Mouse (Mus musculus) forebrain, embryonic 11.5 days (tissue): ENCODE measurements at regions not wholly inside any gene's neighbourhood (a gene's known extent, or its start where the extent isn't known, plus 50 kb on each side); places are given as distances from the start of the nearest gene placed in this dataset.

ENCODE experiments used
- ATAC-seq: fragments of 200-750 bp; cut with Nextera tagmentation; replicated peaks from 2 replicates; pipeline ENCODE4 v1.8.0; 2017; ENCODE audit warnings: moderate TSS enrichment; ENCODE audit not compliant: low FRiP score
- DNase-seq: peaks from one replicate; pipeline ENCODE4 v3.0.0-alpha.2; 2017; ENCODE audit warnings: low spot score
- H3K27ac ChIP-seq: fragments of 300-500 bp; sonication (generic); 2 replicates; pipeline ENCODE4 v1.5.1; 2014; ENCODE audit warnings: low read depth, low read length
- H3K27me3 ChIP-seq: fragments of 300-500 bp; sonication (generic); 2 replicates; pipeline ENCODE4 v1.6.1; 2014; ENCODE audit warnings: mild to moderate bottlenecking, low read length, mixed read lengths; ENCODE audit not compliant: control insufficient read depth, insufficient read depth
- H3K36me3 ChIP-seq: fragments of 300-500 bp; sonication (generic); 2 replicates; pipeline ENCODE4 v1.6.1; 2014; ENCODE audit warnings: mild to moderate bottlenecking, low read length, moderate library complexity, mixed read lengths; ENCODE audit not compliant: control insufficient read depth, insufficient read depth
- H3K4me1 ChIP-seq: fragments of 300-500 bp; sonication (generic); replicated peaks from 2 replicates; pipeline ENCODE4 v1.6.1; 2014; ENCODE audit warnings: low read length, mixed read lengths; ENCODE audit not compliant: control insufficient read depth, insufficient read depth
- H3K4me2 ChIP-seq: fragments of 300-500 bp; sonication (generic); 2 replicates; pipeline ENCODE4 v1.6.1; 2014; ENCODE audit warnings: low read depth, mild to moderate bottlenecking, low read length, moderate library complexity, mixed read lengths; ENCODE audit not compliant: severe bottlenecking
- H3K4me3 ChIP-seq: fragments of 300-500 bp; sonication (generic); 2 replicates; pipeline ENCODE4 v1.5.1; 2014; ENCODE audit warnings: low read depth, low read length
- H3K9ac ChIP-seq: fragments of 300-500 bp; sonication (generic); 2 replicates; pipeline ENCODE4 v1.6.1; 2014; ENCODE audit warnings: low read length
- H3K9me3 ChIP-seq: fragments of 300-500 bp; sonication (generic); 2 replicates; pipeline ENCODE4 v1.6.1; 2016; ENCODE audit warnings: low read length, mixed read lengths; ENCODE audit not compliant: control insufficient read depth
- WGBS: fragments of 180-500 bp; shearing (Covaris S2); extraction: QIAGEN DNeasy Blood & Tissue Kit; methylation state at CpG from one replicate; pipeline ENCODE4 v1.1.7; 2014; 5-methylcytosine and 5-hydroxymethylcytosine counted together

- H3K36me3 ChIP-seq = no peaks in the 10 kb centered on the region
These were observed 166.5 kb downstream of the Smarca1 start for GRCm38 (mm10) chrX:47726285-47726684.

DNA sequence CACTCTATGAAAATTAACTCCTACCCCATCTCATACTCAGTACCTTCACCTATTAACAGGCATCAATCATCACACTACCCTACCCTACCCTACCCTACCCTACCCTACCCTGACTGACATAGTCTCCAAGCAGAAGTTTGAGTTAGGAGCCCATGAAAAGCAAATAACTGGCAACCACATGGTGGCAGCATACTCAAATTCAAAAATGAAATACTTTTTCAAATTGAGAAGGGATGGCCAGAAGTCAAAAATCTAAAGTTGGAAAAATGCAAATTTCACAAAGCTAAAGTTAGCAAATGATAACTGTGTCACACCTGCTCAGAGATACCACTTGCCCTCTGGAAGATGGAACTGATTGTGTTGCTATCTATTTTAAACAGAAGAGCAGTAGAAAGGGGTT, 189.7 kb downstream of the Smarca1 start:
- no peaks in the 10 kb centered on the region for H3K4me1 ChIP-seq
- H3K27me3 ChIP-seq = no peaks in the 10 kb centered on the region
- DNase-seq (no peak), ATAC-seq (no peak)
- H3K9ac ChIP-seq = no peak overlapping the region
- no peak overlapping the region for H3K4me3 ChIP-seq
- H3K36me3 ChIP-seq = no peaks in the 10 kb centered on the region
- no peak overlapping the region for H3K27ac ChIP-seq
- no peak overlapping the region for H3K4me2 ChIP-seq
- H3K9me3 ChIP-seq = no peaks in the 10 kb centered on the region

More at GRCm38 (mm10) chrX:47726285-47726684, 166.5 kb downstream of the Smarca1 start:
- Histone ChIP-seq H3K9me3 (no peaks in the 10 kb centered on the region), H3K4me1 (no peaks in the 10 kb centered on the region), H3K27me3 (no peaks in the 10 kb centered on the region), H3K9ac (no peak overlapping the region), H3K27ac (no peak overlapping the region), H3K4me3 (no peak overlapping the region), H3K4me2 (no peak overlapping the region)
- WGBS = 83% methylated on average over 2 of the region's 2 CpGs
- DNase-seq (no peak), ATAC-seq (no peak)

GRCm38 (mm10) chrX:47668778-47669177, 224.0 kb downstream of the Smarca1 start:
- DNase-seq = no peak
- H3K9ac ChIP-seq = no peak overlapping the region

DNA sequence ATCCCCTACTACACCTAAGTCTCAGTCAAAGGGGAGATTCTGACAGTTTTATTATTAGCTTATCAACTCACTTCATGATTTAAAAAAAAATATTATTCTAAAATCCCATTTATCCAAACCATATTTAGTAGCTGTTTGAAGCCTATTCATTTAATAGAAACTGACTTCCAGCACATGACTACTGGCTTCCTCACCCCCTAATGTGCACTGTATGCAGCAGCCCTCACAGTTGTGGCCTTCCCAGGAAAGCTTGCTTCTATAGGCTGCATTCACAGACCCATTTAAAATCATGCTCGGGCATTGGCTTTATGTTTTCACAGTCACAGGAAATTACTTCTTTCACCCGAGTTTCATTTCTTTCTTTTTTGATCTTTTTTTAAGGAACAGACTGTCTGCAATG, 246.3 kb downstream of the Smarca1 start:
- DNase-seq (no peak), ATAC-seq (no peak)
- Histone ChIP-seq H3K9ac (no peak overlapping the region), H3K4me1 (no peaks in the 10 kb centered on the region), H3K27me3 (no peaks in the 10 kb centered on the region), H3K36me3 (no peaks in the 10 kb centered on the region), H3K9me3 (no peaks in the 10 kb centered on the region), H3K4me3 (no peak overlapping the region), H3K27ac (no peak overlapping the region), H3K4me2 (no peak overlapping the region)
- WGBS = 48% methylated on average over 2 of the region's 2 CpGs

More at GRCm38 (mm10) chrX:47668778-47669177, 224.0 kb downstream of the Smarca1 start:
- H3K36me3 ChIP-seq = no peaks in the 10 kb centered on the region
- no peaks in the 10 kb centered on the region for H3K27me3 ChIP-seq
- no peak overlapping the region for H3K4me3 ChIP-seq
- no peaks in the 10 kb centered on the region for H3K4me1 ChIP-seq
- H3K4me2 ChIP-seq = no peak overlapping the region
- no peaks in the 10 kb centered on the region for H3K9me3 ChIP-seq
- H3K27ac ChIP-seq = no peak overlapping the region
- no peak for ATAC-seq

GRCm38 (mm10) chrX:47641191-47641590, 251.6 kb downstream of the Smarca1 start:
- H3K4me2 ChIP-seq = no peak overlapping the region
- ATAC-seq = peak; percentile 70
- DNase-seq = no peak
- H3K9me3 ChIP-seq = no peaks in the 10 kb centered on the region
- no peak overlapping the region for H3K9ac ChIP-seq
- H3K4me1 ChIP-seq = no peaks in the 10 kb centered on the region
- no peaks in the 10 kb centered on the region for H3K27me3 ChIP-seq
- H3K27ac ChIP-seq = no peak overlapping the region
- WGBS = 59% methylated on average over 2 of the region's 2 CpGs
- H3K36me3 ChIP-seq = no peaks in the 10 kb centered on the region
- no peak overlapping the region for H3K4me3 ChIP-seq

- Histone ChIP-seq H3K36me3 (no peaks in the 10 kb centered on the region), H3K9ac (no peak overlapping the region), H3K27me3 (no peaks in the 10 kb centered on the region), H3K27ac (no peak overlapping the region), H3K9me3 (no peaks in the 10 kb centered on the region), H3K4me2 (no peak overlapping the region), H3K4me1 (no peaks in the 10 kb centered on the region), H3K4me3 (no peak overlapping the region)
- 90% methylated on average over 1 of the region's 1 CpGs for WGBS
- ATAC-seq (no peak), DNase-seq (no peak)
These were observed 253.9 kb downstream of the Smarca1 start for GRCm38 (mm10) chrX:47638831-47639316.

GRCm38 (mm10) chrX:47622881-47623613, 269.7 kb downstream of the Smarca1 start:
- Histone ChIP-seq H3K4me2 (no peak overlapping the region), H3K9ac (no peak overlapping the region), H3K9me3 (no peaks in the 10 kb centered on the region), H3K27me3 (no peaks in the 10 kb centered on the region), H3K36me3 (no peaks in the 10 kb centered on the region), H3K27ac (no peak overlapping the region), H3K4me3 (no peak overlapping the region), H3K4me1 (no peaks in the 10 kb centered on the region)
- ATAC-seq = no peak
- 96% methylated on average over 4 of the region's 4 CpGs for WGBS
- DNase-seq = no peak

GRCm38 (mm10) chrX:47612364-47612763, 280.4 kb downstream of the Smarca1 start:
- ATAC-seq = no peak
- Histone ChIP-seq H3K27me3 (no peaks in the 10 kb centered on the region), H3K27ac (no peak overlapping the region), H3K4me1 (no peaks in the 10 kb centered on the region), H3K4me3 (no peak overlapping the region), H3K9me3 (no peaks in the 10 kb centered on the region), H3K36me3 (no peaks in the 10 kb centered on the region), H3K4me2 (no peak overlapping the region), H3K9ac (no peak overlapping the region)
- no peak for DNase-seq
- 90% methylated on average over 1 of the region's 1 CpGs for WGBS
